Mouse (Mus musculus): ENCODE data around the gene Susd5. TPM values are rescaled to one million over a fixed set of nuclear protein-coding genes. Genes with fewer than 3 reads are reported as not detected.
"Not testable (repeated sequence)": the region's sequence is repeated elsewhere in the genome, so short reads cannot be mapped to it uniquely, and the experiment has no call there.

Gene Susd5
- total RNA-seq, 4 experiments from 2014 or later, result 0.57 to 1.5 (median 1.00) TPM

- DNase-seq (ENCODE audit: low spot score), result no peak
Observed at GRCm38 (mm10) chr9:114069372-114069771, 12.4 kb downstream of the Susd5 start.

- no peak for DNase-seq (ENCODE audit: low spot score)
Observed at GRCm38 (mm10) chr9:114073681-114074080, 16.7 kb downstream of the Susd5 start.

GRCm38 (mm10) chr9:114086422-114086821, 29.5 kb downstream of the Susd5 start:
- no peak for DNase-seq (ENCODE audit: low spot score)

DNA sequence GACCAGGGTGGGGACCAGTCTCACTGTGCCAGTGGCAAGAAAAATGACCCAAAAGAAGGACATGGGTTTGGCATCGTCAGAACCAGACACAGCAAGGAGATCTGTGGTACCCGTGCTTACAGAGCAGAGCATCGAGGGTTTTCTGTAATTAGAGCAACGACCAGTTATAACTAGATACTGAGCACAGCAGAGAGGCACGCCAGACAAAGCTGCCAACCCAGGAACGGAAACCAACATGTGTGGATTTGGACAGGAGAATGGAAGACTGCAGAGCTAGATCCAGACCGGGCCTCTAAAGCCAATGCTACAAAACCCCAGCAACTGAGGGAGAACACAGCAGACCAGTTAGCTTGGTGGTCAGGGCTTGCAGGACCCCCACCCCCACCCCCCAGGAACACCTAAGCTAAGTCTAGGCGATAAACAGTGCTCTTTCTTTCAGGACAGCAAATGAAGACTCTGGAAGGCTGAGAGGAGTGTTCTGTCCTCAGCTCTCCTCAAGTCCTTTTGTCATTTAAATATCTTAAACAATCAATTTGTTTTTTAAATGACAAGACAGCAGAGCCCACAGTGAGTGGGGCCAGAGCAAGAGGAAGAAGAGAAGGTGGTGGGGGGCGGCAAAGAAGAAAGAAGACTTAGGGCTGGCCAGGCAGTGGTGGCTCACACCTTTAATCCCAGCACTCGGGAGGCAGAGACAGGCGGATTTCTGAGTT, 30.3 kb downstream of the Susd5 start:
- no peak for DNase-seq (ENCODE audit: low spot score)

DNA sequence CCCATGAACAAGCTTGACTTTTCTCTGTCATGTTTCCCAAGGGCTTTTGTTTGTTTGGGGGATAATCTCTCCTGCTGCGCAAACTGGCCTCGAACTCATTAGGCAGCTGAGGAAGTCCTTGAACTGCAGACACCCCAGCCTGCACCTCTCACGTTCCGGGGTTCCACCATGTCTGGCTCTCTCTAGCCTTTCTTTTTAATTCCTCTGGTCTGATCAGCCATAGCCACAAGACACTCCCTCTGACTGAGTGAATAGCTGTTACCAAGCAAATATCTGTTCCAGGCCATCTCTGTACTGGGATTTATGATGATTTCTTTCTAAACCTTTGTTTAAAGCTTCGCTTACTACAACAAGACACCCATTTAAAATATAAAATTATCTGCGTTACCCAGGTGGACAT, 31.9 kb downstream of the Susd5 start:
- DNase-seq (ENCODE audit: low spot score), result not testable (repeated sequence)

- not testable (repeated sequence) for DNase-seq (ENCODE audit: low spot score)
Observed at GRCm38 (mm10) chr9:114092188-114092587, 35.2 kb downstream of the Susd5 start.

DNA sequence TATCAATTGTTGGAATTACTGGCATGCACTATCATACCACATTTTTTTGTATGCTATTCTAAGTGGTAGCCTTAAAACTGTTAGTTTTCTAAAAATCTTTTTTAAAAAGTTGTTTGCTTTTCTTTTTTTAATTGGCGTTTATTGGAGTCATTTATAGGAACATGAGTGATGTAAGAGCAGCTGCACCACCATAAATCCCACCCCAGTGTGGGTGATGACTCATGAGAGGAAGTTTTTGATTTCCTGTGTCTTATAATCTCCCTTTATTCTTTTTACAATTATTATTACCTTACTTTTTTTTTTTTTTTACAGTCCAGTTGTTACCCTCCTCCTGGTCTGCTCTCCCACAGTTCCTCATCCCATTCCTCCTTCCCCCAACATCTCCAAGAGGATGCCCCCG, 37.9 kb downstream of the Susd5 start:
- no peak for DNase-seq (ENCODE audit: low spot score)

DNA sequence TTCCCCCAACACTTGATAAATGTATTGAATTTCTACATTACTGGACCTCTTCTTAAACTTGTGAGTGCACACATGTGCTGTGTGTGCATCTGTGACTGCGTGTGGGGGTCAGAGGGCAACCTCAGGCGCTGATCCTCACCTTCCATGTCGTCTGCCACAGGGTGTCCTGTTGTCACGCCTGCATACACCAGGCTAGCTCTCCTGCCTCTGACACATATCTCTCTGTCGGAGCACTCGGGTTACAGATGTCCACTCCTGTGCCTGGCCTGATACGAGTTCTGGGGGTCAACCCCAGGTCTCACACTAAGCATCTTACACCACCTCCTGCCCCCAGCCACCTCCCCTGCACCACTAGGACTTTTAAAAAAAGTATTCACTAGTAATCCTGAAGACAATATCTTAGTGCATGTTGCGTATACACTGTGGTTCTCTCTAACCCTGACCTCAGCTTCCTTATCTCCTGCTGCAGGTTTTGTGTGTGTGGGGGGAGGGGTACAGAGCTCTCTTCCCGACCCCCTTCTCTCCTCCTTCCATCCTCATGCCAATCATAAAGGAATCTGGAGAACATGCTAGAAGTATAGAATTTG, 41.9 kb downstream of the Susd5 start:
- no peak for DNase-seq (ENCODE audit: low spot score)

DNA sequence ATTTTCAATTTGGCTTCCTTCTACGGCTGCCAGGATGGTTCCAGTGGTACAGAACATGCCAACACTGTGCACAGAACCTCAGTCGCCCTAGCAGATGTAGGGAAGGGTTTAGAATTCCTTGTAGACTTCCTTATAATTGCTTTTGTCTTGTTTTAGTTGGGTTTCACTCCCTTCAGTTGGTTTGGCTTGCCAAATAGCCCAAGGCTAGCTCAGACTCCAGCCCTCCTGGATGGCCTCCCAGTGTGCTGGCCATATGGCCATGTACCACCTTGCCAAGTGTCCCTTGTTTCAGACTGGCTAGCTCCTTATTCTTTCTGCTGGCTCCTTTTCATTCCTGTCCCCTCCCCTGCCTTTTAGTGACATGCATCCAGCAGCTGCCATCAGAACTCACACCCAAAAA, 53.3 kb downstream of the Susd5 start:
- no peak for DNase-seq (ENCODE audit: low spot score)

DNA sequence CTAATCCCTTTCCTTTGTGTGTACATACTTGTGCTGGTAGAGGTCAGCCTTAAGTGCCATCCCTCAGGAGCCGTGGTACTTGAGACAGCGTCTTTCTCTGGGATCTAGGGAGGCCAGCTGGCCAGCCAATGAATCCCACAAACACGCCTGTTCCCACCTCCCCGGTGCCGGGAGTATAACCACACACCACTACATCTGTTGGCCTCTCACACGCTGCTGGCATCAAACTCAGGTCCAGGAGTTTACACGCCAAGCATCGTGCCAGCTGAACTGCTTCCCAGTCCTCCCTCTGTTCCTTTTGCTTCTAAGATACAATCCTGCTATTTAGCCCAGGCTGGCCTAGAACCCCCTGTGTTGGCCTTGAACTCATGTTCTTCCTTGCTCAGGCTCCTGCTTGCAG, 54.2 kb downstream of the Susd5 start:
- DNase-seq (ENCODE audit: low spot score), result no peak

- no peak for DNase-seq (ENCODE audit: low spot score)
Observed at GRCm38 (mm10) chr9:114112226-114112625, 55.3 kb downstream of the Susd5 start.

DNA sequence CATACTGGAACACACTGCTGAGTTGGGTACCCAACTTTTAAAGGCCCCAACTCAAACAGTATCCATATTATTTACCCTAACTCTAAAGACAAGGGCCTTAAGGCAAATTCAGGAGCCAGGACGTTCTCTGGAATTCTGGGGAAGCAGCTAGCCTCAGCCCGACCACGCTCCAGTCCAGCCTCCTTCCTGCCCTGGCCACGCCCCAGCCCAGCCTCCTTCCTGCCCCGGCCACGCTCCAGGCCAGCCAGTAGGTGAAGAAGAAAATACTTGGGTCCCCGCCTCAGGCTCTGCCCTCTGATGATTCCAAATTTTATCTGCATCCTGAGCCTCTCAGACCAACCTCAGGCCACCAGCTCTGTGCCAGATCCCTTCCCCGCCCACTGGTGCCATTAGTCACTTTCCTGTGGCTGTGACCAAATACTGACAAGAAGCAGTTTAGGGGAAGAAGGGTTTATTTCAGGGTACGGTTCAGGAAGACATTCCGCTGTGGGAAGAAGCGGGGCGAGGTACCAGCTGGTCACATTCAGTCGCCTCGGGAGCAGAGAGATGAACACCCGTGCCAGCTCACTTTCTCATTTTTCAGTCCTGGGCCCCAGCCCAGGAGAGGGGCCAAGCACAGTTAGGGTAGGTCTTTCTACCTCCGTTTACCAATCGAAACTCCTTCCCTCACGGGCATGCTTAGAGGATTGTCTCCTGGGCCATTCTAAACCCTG, 57.1 kb downstream of the Susd5 start:
- no peak for DNase-seq (ENCODE audit: low spot score)

DNA sequence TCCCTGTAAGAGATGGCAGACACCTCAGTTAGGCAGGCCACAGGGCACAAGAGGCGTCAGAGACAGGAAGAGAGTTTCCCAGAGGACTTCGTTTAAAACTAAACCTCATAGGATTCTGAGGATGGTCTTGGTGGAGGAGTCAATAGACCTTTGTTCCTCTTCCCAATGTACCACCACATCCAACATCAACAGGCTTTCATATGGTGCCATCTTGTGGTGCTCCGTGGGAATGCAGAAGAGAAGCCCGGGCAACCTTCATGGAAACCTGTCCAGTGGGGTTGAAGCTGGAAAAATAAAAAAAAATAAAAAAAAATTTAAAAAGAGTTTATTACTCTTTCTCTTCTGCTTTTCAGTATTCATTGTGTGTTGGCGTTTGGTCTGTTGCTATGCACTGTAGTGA, 59.7 kb downstream of the Susd5 start:
- DNase-seq (ENCODE audit: low spot score), result peak; percentile 36

- DNase-seq (ENCODE audit: low spot score), result not testable (repeated sequence)
Observed at GRCm38 (mm10) chr9:114122862-114123261, 65.9 kb downstream of the Susd5 start.

GRCm38 (mm10) chr9:114129273-114129835, 72.4 kb downstream of the Susd5 start:
- not testable (repeated sequence) for DNase-seq (ENCODE audit: low spot score)

Other genes starting within 250 kb of the Susd5 start
- 10 to 100 TPM; 20.7 to 25.6 (median 24.0) TPM for gene Ubp1, start 126.2 kb upstream of the Susd5 start, total RNA-seq (2022)
- gene Fbxl2, start 10.9 kb upstream of the Susd5 start, total RNA-seq (2022), result 1 to 10 TPM; 1.2 to 2.5 (median 1.5) TPM